Mouse (Mus musculus) limb, embryonic 11.5 days (tissue): ENCODE results near the gene Tsga10ip. TPM values are rescaled to one million over a fixed set of nuclear protein-coding genes. Genes with fewer than 3 reads are reported as not detected.

ENCODE experiments used
- ATAC-seq: fragments of 200-750 bp; cut with Nextera tagmentation; 2 replicates; pipeline ENCODE4 v1.8.0; 2017; ENCODE audit warnings: low read depth; ENCODE audit not compliant: insufficient number of reproducible peaks, low FRiP score, low TSS enrichment
- DNase-seq: peaks from one replicate; pipeline ENCODE4 v3.0.0-alpha.2; 2015; ENCODE audit warnings: low spot score
- H3K27ac ChIP-seq: fragments of 300-500 bp; sonication (generic); replicated peaks from 2 replicates; pipeline ENCODE4 v1.5.1; 2014; ENCODE audit warnings: low read depth, mild to moderate bottlenecking, low read length
- H3K27me3 ChIP-seq: fragments of 300-500 bp; sonication (generic); 2 replicates; pipeline ENCODE4 v1.6.1; 2014; ENCODE audit warnings: mild to moderate bottlenecking, low read length, mixed read lengths; ENCODE audit not compliant: control insufficient read depth, insufficient read depth
- H3K36me3 ChIP-seq: fragments of 300-500 bp; sonication (generic); 2 replicates; pipeline ENCODE4 v1.6.1; 2014; ENCODE audit warnings: mild to moderate bottlenecking, low read length, moderate library complexity, mixed read lengths; ENCODE audit not compliant: control insufficient read depth, insufficient read depth
- H3K4me1 ChIP-seq: fragments of 300-500 bp; sonication (generic); 2 replicates; pipeline ENCODE4 v1.6.1; 2014; ENCODE audit warnings: low read length, mixed read lengths; ENCODE audit not compliant: control insufficient read depth, insufficient read depth
- H3K4me2 ChIP-seq: fragments of 300-500 bp; sonication (generic); 2 replicates; pipeline ENCODE4 v1.6.1; 2014; ENCODE audit warnings: low read depth, mild to moderate bottlenecking, moderate library complexity; ENCODE audit not compliant: severe bottlenecking
- H3K4me3 ChIP-seq: fragments of 300-500 bp; sonication (generic); 2 replicates; pipeline ENCODE4 v1.5.1; 2014; ENCODE audit warnings: low read depth, low read length
- H3K9ac ChIP-seq: fragments of 300-500 bp; sonication (generic); 2 replicates; pipeline ENCODE4 v1.6.1; 2014; ENCODE audit warnings: mild to moderate bottlenecking, low read length
- H3K9me3 ChIP-seq: fragments of 300-500 bp; sonication (generic); 2 replicates; pipeline ENCODE4 v1.6.1; 2016; ENCODE audit warnings: low read length; ENCODE audit not compliant: control insufficient read depth
- WGBS: fragments of 180-500 bp; shearing (Covaris S2); extraction: QIAGEN DNeasy Blood & Tissue Kit; methylation state at CpG from one replicate; pipeline ENCODE4 v1.1.7; 2014; 5-methylcytosine and 5-hydroxymethylcytosine counted together
- polyA plus RNA-seq: library from polyadenylated mRNA; unstranded; fragments of >200 nt; fragmentation: Nextera tagmentation; extraction: Ambion mirVana; gene quantifications from 2 replicates; pipeline ENCODE4 v1.2.1, GENCODE M21; 2014

Gene Tsga10ip
- polyA plus RNA-seq, 1 experiment from 2014 or later, result not detected

GRCm38 (mm10) chr19:5389647-5390046 is 12.7 kb downstream of the Tsga10ip start:
- Histone ChIP-seq H3K4me2 (peak overlapping the region; percentile 75), H3K27me3 (no peaks in the 10 kb centered on the region), H3K9ac (no peak overlapping the region), H3K9me3 (no peaks in the 10 kb centered on the region), H3K4me3 (peak overlapping the region; percentile 93), H3K4me1 (peaks cover 11% of the 10 kb centered on the region), H3K27ac (0 out of 2 replicates have a peak overlapping the region, but pooled peaks have one; percentile 3), H3K36me3 (peaks cover 8% of the 10 kb centered on the region; the same call in 1 of the 2 replicates)
- no peak for ATAC-seq
- DNase-seq, result peak; percentile 43
- WGBS, result 37% methylated on average over 12 of the region's 12 CpGs

- Histone ChIP-seq H3K36me3 (peaks cover 14% of the 10 kb centered on the region), H3K27ac (peak within 1 kb of the TSS; percentile 66)
Measured at GRCm38 (mm10) chr19:5388588-5389242, 13.6 kb downstream of the Tsga10ip start, which contains the start of gene Sart1. TSS of gene Sart1 (minus strand) at chr19:5388703.

DNA sequence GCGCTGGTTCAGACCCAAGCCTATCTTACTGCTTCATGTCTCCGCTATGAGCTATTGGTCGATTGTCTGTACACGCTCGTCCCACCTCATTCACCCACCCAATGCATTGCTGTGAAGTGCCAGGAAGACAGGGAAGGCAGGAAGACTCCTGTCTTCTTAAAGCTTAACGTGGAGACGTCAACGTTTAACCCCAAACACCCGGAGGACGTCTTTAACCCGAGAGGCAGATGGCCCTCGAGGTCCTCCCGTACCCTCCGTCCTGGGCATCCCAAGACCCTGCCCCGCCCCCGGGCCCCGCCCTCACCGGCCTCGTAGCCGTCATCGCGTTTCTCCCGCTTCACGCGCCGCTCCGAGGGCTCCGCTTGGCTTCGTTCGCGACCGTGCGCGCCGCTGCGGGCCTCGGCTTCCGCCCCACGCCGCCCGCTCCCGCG is 14.3 kb downstream of the Tsga10ip start:
- Histone ChIP-seq H3K9me3 (no peaks in the 10 kb centered on the region), H3K27ac (peak overlapping the region; percentile 66), H3K9ac (peak overlapping the region; percentile 77), H3K4me1 (peaks cover 11% of the 10 kb centered on the region), H3K36me3 (peaks cover 21% of the 10 kb centered on the region), H3K27me3 (no peaks in the 10 kb centered on the region), H3K4me2 (peak overlapping the region; percentile 75), H3K4me3 (peak overlapping the region; percentile 93)
- DNase-seq (peak; percentile 51), ATAC-seq (no peak)
- under 1% methylated on average over 39 of the region's 43 CpGs for WGBS

More at GRCm38 (mm10) chr19:5388588-5389242, 13.6 kb downstream of the Tsga10ip start, which contains the start of gene Sart1:
- DNase-seq, result peak; percentile 95
- H3K9me3 ChIP-seq, result no peaks in the 10 kb centered on the region
- peak; percentile 94 for ATAC-seq
- peak within 1 kb of the TSS; percentile 75 for H3K4me2 ChIP-seq
- 2% methylated on average over 43 of the region's 43 CpGs for WGBS
- peak within 1 kb of the TSS; percentile 93 for H3K4me3 ChIP-seq
- peaks cover 11% of the 10 kb centered on the region for H3K4me1 ChIP-seq
- no peaks in the 10 kb centered on the region for H3K27me3 ChIP-seq
- H3K9ac ChIP-seq, result peak within 1 kb of the TSS; percentile 77

DNA sequence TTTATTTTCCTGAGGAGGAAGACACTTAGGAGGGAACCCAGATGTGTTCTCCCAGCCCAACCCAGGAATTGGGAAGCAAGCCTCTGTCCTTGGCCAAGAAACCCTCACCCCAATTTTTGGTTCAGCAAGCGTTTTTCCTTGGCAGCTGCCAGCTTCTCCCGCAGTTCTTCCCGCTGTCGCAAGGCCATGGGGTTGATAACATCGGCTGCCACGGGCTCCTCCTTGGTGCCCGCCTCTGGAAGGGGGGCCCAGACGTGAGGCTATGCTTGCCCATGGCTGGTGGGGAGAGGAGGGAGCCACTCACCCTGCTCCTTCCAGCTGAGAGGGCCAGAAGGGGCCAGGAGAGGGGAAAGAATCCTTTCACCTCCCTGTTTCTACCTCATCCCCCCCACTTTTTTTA is 17.6 kb downstream of the Tsga10ip start:
- peaks cover 50% of the 10 kb centered on the region for H3K36me3 ChIP-seq
- WGBS, result 93% methylated on average over 8 of the region's 8 CpGs
- H3K4me2 ChIP-seq, result no peak overlapping the region
- H3K9ac ChIP-seq, result no peak overlapping the region
- no peak overlapping the region for H3K4me3 ChIP-seq
- no peaks in the 10 kb centered on the region for H3K27me3 ChIP-seq
- peaks cover 8% of the 10 kb centered on the region for H3K4me1 ChIP-seq
- no peak overlapping the region for H3K27ac ChIP-seq
- ATAC-seq, result no peak
- DNase-seq, result no peak
- H3K9me3 ChIP-seq, result no peaks in the 10 kb centered on the region; the same call in 1 of the 2 replicates

GRCm38 (mm10) chr19:5383326-5383725 is 19.0 kb downstream of the Tsga10ip start:
- no peak overlapping the region for H3K9ac ChIP-seq
- H3K4me2 ChIP-seq, result no peak overlapping the region
- no peak overlapping the region for H3K4me3 ChIP-seq
- ATAC-seq (no peak), DNase-seq (no peak)
- peaks cover 5% of the 10 kb centered on the region for H3K4me1 ChIP-seq
- no peak overlapping the region for H3K27ac ChIP-seq
- 93% methylated on average over 12 of the region's 12 CpGs for WGBS
- no peaks in the 10 kb centered on the region for H3K27me3 ChIP-seq
- H3K9me3 ChIP-seq, result no peaks in the 10 kb centered on the region; the same call in 1 of the 2 replicates
- peaks cover 62% of the 10 kb centered on the region for H3K36me3 ChIP-seq

DNA sequence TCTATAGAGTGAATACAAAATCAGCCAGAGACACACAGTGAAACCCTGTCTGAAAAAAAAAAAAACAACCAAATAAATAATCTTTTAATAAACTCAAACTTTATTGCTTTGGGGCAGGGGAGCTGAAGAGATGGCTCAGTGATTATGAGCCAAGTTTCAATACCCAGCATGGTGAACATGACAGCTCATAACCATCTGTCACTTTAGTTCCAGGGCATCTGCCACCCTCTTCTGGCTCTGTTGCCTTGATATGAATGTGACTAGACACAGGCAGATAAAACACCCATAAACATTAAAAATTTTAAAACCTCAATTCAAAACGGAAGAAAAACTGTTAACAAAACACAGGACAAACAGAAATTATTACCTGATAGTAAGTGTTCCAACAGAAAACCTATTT is 24.9 kb downstream of the Tsga10ip start:
- peaks cover 42% of the 10 kb centered on the region for H3K36me3 ChIP-seq

GRCm38 (mm10) chr19:5374748-5375147 is 27.6 kb downstream of the Tsga10ip start:
- ATAC-seq (no peak), DNase-seq (no peak)
- WGBS, result 77% methylated on average over 4 of the region's 4 CpGs
- no peaks in the 10 kb centered on the region for H3K27me3 ChIP-seq
- H3K4me3 ChIP-seq, result no peak overlapping the region
- no peak overlapping the region for H3K27ac ChIP-seq
- peaks cover 36% of the 10 kb centered on the region for H3K36me3 ChIP-seq
- H3K4me1 ChIP-seq, result no peaks in the 10 kb centered on the region
- H3K9me3 ChIP-seq, result no peaks in the 10 kb centered on the region
- no peak overlapping the region for H3K9ac ChIP-seq
- no peak overlapping the region for H3K4me2 ChIP-seq

More for the DNA sequence above, 24.9 kb downstream of the Tsga10ip start:
- Histone ChIP-seq H3K9me3 (no peaks in the 10 kb centered on the region; the same call in 1 of the 2 replicates), H3K4me1 (no peaks in the 10 kb centered on the region), H3K4me3 (no peak overlapping the region), H3K9ac (no peak overlapping the region), H3K4me2 (no peak overlapping the region), H3K27ac (no peak overlapping the region), H3K27me3 (no peaks in the 10 kb centered on the region)
- ATAC-seq (no peak), DNase-seq (no peak)
- WGBS, result 88% methylated on average over 1 of the region's 1 CpGs

DNA sequence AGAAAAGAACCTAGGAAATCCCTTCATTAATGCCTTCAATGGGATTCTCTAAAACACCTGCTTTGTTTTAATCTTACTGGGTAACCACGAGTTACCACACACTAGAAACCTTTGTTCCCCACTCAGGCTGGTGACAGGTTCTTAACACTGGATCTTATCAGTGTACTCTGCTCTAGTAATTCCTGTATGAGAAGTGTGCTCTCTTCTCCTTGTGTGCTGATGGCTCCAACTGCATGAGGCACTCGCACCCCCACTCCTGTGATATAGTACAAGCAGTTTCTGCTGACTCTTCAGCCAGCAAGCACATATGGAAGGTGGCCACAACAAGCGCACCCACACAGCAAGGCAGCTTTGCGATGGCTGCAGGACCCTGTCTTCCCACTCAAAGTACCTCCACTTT is 28.1 kb downstream of the Tsga10ip start:
- H3K27ac ChIP-seq, result no peak overlapping the region
- no peak overlapping the region for H3K9ac ChIP-seq
- 90% methylated on average over 4 of the region's 4 CpGs for WGBS
- H3K4me2 ChIP-seq, result no peak overlapping the region
- H3K4me1 ChIP-seq, result no peaks in the 10 kb centered on the region
- DNase-seq (no peak), ATAC-seq (no peak)
- H3K9me3 ChIP-seq, result no peaks in the 10 kb centered on the region
- H3K36me3 ChIP-seq, result peaks cover 30% of the 10 kb centered on the region
- no peaks in the 10 kb centered on the region for H3K27me3 ChIP-seq
- no peak overlapping the region for H3K4me3 ChIP-seq
